Mouse (Mus musculus) ES-Bruce4 (cell line): ENCODE data around the gene Meis2.

Experiments used
- CTCF ChIP-seq: IDR thresholded peaks from one replicate; pipeline ENCODE4 v1.8.1; 2011; ENCODE audit warnings: low read depth, low read length
- EP300 ChIP-seq: IDR thresholded peaks from 2 replicates; pipeline ENCODE4 v1.6.1; 2011; ENCODE audit warnings: low read depth, low read length; ENCODE audit not compliant: insufficient read depth
- POLR2A ChIP-seq: IDR thresholded peaks from one replicate; pipeline ENCODE4 v1.8.1; 2011; ENCODE audit warnings: low read length; ENCODE audit not compliant: insufficient read depth

DNA sequence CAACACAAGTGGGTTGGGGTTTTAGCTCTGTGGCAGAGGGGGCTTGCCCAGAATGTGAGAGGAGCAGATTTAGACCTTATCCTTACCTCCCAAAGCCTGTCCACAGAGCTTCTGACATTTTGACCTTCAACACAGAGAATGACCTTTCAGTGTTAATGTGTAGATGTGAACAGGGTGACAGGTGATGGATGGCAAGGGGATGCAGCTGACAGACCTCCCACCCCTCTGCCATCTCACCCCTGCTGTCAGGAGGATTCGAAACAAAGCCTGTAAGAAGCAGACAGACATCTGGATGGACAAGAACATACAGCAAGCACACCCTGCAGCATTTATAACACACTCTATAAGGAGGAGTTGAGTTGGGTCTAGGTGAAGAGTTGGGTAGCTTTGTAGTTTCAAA is 178.0 kb downstream of the Meis2 start:
- TF ChIP-seq CTCF (no peak), POLR2A (no peak), EP300 (no peak)
